Mouse (Mus musculus) hindbrain, embryonic 11.5 days (tissue): ENCODE measurements around the gene Gm17079. TPM values are rescaled to one million over a fixed set of nuclear protein-coding genes. Genes with fewer than 3 reads are reported as not detected.
"Not testable (repeated sequence)": the region's sequence is repeated elsewhere in the genome, so short reads cannot be mapped to it uniquely, and the experiment has no call there.

Source experiments
- ATAC-seq: fragments of 200-750 bp; cut with Nextera tagmentation; 2 replicates; pipeline ENCODE4 v1.8.0; 2017; ENCODE audit warnings: mild to moderate bottlenecking, moderate TSS enrichment, moderate library complexity; ENCODE audit not compliant: low FRiP score
- DNase-seq: peaks from one replicate; pipeline ENCODE4 v3.0.0-alpha.2; 2015; ENCODE audit warnings: low spot score
- H3K27ac ChIP-seq: fragments of 300-500 bp; sonication (generic); 2 replicates; pipeline ENCODE4 v1.5.1; 2014; ENCODE audit warnings: mild to moderate bottlenecking, low read depth, low read length
- H3K27me3 ChIP-seq: fragments of 300-500 bp; sonication (generic); 2 replicates; pipeline ENCODE4 v1.6.1; 2014; ENCODE audit warnings: mild to moderate bottlenecking, low read length, moderate library complexity, mixed read lengths; ENCODE audit not compliant: control insufficient read depth, insufficient read depth
- H3K36me3 ChIP-seq: fragments of 300-500 bp; sonication (generic); 2 replicates; pipeline ENCODE4 v1.6.1; 2014; ENCODE audit warnings: mild to moderate bottlenecking, low read length, moderate library complexity, mixed read lengths; ENCODE audit not compliant: control insufficient read depth, insufficient read depth
- H3K4me1 ChIP-seq: fragments of 300-500 bp; sonication (generic); replicated peaks from 2 replicates; pipeline ENCODE4 v1.6.1; 2014; ENCODE audit warnings: low read length, mixed read lengths; ENCODE audit not compliant: control insufficient read depth, insufficient read depth
- H3K4me2 ChIP-seq: fragments of 300-500 bp; sonication (generic); replicated peaks from 2 replicates; pipeline ENCODE4 v1.6.1; 2014; ENCODE audit warnings: mild to moderate bottlenecking, low read depth, low read length
- H3K4me3 ChIP-seq: fragments of 300-500 bp; sonication (generic); 2 replicates; pipeline ENCODE4 v1.5.1; 2014; ENCODE audit warnings: low read depth, low read length
- H3K9ac ChIP-seq: fragments of 300-500 bp; sonication (generic); 2 replicates; pipeline ENCODE4 v1.6.1; 2014; ENCODE audit warnings: low read depth, low read length
- H3K9me3 ChIP-seq: fragments of 300-500 bp; sonication (generic); 2 replicates; pipeline ENCODE4 v1.6.1; 2016; ENCODE audit warnings: low read length; ENCODE audit not compliant: control insufficient read depth
- WGBS: fragments of 180-500 bp; shearing (Covaris S2); extraction: QIAGEN DNeasy Blood & Tissue Kit; methylation state at CpG from one replicate; pipeline ENCODE4 v1.1.7; 2014; 5-methylcytosine and 5-hydroxymethylcytosine counted together
- polyA plus RNA-seq: library from polyadenylated mRNA; unstranded; fragments of >200 nt; fragmentation: Nextera tagmentation; extraction: Ambion mirVana; gene quantifications from 2 replicates; pipeline ENCODE4 v1.2.1, GENCODE M21; 2014

Gm17079 gene
- not detected in 2 replicates for polyA plus RNA-seq

DNA sequence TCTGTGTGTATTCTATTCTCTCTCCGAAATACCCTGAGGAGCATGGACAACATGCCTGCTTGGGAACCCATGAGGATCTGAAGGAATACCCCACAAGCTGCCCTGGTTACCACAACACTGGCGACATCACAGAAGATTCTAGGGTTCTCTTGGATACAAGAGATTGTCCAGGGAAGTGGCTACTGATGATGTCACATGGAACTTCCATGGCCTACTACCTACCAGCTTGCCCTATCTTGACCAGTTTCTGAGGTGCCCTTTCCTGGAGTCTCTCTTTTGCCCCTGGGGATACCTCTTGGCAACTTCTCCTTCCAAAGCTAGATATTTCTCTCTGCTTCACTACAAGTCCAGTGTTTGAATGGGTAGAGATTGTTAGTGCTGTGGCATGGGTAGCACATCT is at the start of gene Gm17079:
Gene Gm17079 (minus strand): TSS at position 101 of the 400 bp plus-strand sequence.
- H3K27me3 ChIP-seq, DNase-seq, H3K27ac ChIP-seq, H3K9ac ChIP-seq, H3K4me2 ChIP-seq, H3K9me3 ChIP-seq, H3K36me3 ChIP-seq, H3K4me3 ChIP-seq, H3K4me1 ChIP-seq, ATAC-seq: not testable (repeated sequence)
- WGBS = 93% methylated on average over 1 of the region's 2 CpGs

DNA sequence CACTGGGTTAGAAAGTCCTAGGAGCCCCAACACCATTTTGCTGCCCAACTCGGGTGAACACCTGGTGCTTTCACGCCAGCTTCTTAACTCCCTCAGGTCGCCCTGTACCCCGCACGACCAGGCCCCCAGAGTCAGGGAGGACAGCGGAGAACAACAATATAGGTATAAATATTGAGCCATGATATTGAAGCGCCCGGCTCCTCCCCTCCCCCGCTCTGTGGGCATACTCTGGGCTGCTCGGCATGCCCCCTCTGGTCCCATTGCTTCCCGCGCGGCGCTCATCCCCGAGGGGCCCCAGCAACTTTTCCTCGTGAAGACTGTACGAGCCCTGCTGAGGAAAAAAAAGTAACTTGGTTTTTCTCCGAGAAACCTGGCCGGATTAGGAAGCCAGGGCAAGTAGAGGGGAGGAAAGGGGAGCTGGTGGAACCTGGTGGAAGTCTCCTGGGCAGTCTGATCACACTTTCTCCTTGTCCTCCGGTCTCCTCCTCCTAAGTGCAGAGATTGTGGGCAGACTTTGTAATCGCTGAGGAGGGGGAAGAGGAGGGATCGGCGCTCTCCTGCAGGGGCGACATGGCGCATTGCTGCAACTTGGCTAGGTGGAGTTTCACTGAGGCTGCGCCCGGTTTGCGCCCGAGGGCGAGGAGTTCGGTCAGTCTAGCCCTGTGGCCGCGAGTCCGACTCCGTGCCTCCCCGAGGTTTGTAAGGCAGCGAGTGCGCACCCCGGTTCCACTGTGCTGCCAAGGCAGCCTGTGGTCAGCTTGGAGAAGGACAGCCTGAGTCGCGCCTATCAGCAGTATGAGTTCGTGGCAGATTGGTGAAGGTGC is 45.3 kb upstream of the Gm17079 start:
- WGBS = under 1% methylated on average over 42 of the region's 42 CpGs
- DNase-seq = peak; percentile 34
- H3K27ac ChIP-seq = no peak overlapping the region

DNA sequence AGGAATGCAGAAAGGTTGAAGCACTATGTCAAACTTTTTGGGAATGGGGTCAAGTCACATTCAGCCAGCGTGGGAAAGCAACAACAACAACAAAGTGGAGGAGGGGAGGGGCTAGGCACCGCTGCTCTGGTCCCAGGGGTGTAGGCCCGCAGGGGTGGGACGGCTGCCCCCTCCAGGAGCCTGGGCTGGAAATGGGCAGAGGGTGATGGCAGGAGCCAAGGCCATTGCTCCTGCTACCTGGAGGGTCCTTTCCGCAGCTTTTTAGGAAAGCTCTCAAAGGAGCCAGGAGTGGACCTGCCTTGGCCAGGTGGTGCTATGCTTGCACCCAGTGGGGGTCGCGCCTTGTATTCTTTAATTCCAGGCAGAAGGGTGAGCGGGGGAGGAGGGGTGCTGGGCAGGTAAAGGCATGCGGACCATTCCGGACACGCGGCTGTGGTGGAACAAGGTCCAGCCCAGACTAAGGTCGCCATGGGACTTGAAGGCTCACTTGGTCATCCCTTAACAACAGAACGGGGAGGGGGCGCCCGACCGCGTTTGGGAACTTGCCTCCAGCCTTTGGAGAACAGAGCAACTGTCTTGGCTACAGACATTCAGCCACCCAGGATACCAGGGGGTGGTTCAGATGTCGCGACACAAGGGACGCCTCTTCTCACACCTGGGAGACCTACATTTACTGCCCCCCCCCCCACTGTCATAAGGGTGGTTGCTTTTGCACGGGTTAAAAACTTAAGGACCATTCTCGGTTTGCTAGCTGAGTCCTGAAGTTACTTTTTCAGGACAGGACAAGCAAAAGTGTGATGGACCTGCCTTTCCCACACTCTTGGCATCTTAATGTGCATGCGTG is 44.1 kb upstream of the Gm17079 start:
- no peak overlapping the region for H3K4me3 ChIP-seq
- H3K9ac ChIP-seq = no peak overlapping the region
- 2% methylated on average over 24 of the region's 24 CpGs for WGBS
- no peak for ATAC-seq
- H3K36me3 ChIP-seq = no peaks in the 10 kb centered on the region
- H3K27me3 ChIP-seq = peaks cover 35% of the 10 kb centered on the region
- H3K4me2 ChIP-seq = peak overlapping the region; percentile 6
- H3K27ac ChIP-seq = no peak overlapping the region
- 0 out of 2 replicates have a peak, but pooled peaks cover 7% of the 10 kb centered on the region for H3K4me1 ChIP-seq
- DNase-seq = peak; percentile 29
- no peaks in the 10 kb centered on the region for H3K9me3 ChIP-seq

More for the DNA sequence above, 45.3 kb upstream of the Gm17079 start:
- Histone ChIP-seq H3K4me3 (peak overlapping the region; percentile 33), H3K9me3 (no peaks in the 10 kb centered on the region), H3K4me2 (peak overlapping the region; percentile 65), H3K27me3 (peaks cover 35% of the 10 kb centered on the region), H3K36me3 (no peaks in the 10 kb centered on the region), H3K9ac (no peak overlapping the region), H3K4me1 (0 out of 2 replicates have a peak, but pooled peaks cover 7% of the 10 kb centered on the region)
- ATAC-seq = peak; percentile 59; the same call in 1 of the 2 replicates

DNA sequence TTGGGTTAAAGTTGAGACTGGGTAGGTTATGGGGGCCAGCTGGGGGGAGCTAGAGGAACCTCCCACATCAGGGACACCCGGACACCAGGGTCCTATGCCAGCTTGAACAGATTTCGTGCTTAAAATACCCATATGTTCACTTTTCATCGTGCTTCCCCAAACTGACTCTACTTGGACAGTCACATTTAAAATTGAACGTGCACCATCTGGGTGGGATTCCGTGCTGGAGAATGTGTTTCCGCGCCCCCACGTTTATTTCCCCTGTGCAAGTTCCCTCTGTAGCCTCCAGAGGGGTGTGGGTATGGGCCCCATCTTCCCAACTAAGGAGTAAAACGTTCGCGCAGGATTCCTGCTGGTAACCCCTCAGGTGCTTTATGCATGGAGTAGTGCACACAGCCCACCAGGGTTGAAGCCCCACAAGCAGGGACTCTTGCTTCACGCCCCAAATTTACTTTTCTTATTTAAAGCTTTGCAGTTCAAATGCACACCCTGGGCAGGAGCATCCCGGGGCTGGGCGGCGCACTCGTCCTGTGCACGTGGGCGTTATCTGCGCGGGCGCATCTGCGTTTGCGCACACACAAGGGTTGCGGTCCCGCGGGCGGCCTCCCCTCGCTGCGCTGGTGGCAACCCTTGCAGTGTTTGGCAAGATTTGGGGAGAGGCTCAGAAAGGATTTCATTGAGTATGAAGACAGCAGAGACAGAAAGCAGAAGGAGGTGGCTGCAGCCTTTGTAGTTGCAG is 43.3 kb upstream of the Gm17079 start:
- Histone ChIP-seq H3K27ac (no peak overlapping the region), H3K27me3 (peaks cover 35% of the 10 kb centered on the region), H3K9me3 (no peaks in the 10 kb centered on the region), H3K9ac (no peak overlapping the region), H3K4me2 (peak overlapping the region; percentile 6), H3K36me3 (no peaks in the 10 kb centered on the region), H3K4me3 (no peak overlapping the region), H3K4me1 (0 out of 2 replicates have a peak, but pooled peaks cover 7% of the 10 kb centered on the region)
- ATAC-seq = no peak
- WGBS = 3% methylated on average over 29 of the region's 29 CpGs
- peak; percentile 23 for DNase-seq

DNA sequence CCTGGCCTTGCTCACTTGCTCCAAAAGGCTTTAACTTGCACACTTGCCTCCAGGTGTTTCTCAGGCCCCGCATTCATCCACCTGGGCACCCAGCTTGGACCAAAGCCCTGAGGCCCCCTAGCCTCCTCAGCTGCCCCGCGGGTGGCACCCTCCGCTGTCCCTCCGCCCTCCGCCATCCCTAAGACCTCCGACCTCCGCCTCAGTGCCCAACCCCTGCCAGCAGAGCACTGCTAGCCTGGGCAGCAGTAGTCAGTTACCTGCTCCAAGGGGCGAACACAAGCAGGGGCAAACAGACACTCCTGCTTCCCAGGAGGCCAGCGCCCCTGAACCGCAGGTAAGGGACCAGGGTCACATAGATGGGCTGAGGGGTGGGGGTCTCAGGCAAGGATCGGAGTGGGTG is 42.7 kb upstream of the Gm17079 start:
- H3K4me1 ChIP-seq = 0 out of 2 replicates have a peak, but pooled peaks cover 7% of the 10 kb centered on the region
- no peak overlapping the region for H3K27ac ChIP-seq
- H3K9me3 ChIP-seq = no peaks in the 10 kb centered on the region
- peaks cover 35% of the 10 kb centered on the region for H3K27me3 ChIP-seq
- H3K36me3 ChIP-seq = no peaks in the 10 kb centered on the region
- ATAC-seq = no peak
- WGBS = 11% methylated on average over 12 of the region's 12 CpGs
- H3K9ac ChIP-seq = no peak overlapping the region
- H3K4me2 ChIP-seq = no peak overlapping the region
- H3K4me3 ChIP-seq = no peak overlapping the region
- no peak for DNase-seq

DNA sequence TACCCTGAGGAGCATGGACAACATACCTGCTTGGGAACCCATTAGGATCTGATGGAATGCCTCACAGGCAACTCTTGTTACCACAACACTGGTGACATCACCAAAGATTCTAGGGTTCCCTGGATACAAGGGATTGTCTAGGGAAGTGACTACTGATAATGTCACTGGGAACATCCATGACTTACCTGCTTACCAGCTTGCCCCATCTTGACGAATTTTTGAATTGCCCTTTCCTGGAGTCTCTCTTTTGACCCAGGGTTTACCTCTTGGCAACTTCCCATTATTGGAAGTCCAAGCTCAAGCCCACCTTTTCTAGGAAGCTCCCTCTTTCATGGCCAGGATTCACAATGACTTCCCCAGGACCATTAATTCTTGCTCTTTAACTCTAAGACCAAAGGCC is 21.8 kb upstream of the Gm17079 start, which contains the start of gene Gm5800:
Gene Gm5800 (minus strand): TSS at position 101 of the 400 bp plus-strand sequence.
- no peaks in the 10 kb centered on the region for H3K27me3 ChIP-seq

DNA sequence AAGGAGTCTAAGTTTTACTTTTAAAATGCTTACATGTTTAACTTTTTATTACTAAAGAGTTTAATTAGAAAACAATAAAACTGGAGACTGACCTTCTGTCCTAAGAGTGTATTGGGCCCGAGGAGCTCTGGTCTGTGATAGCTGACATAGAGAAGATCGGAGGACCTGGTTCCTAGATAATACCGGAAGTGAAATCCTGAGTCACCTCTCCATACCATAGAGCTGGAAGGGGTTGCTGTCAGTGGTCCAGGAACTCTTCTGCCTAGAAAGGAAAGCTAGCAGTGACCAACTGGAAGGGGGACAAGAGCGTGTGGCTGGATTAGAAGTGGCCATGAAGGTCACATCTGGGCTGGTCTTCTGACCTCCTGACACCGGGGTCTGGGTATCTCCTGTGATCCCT is 18.0 kb downstream of the Gm17079 start:
- 88% methylated on average over 5 of the region's 5 CpGs for WGBS
- Histone ChIP-seq H3K36me3 (no peaks in the 10 kb centered on the region), H3K4me3 (no peak overlapping the region), H3K4me2 (no peak overlapping the region), H3K9me3 (no peaks in the 10 kb centered on the region), H3K27ac (no peak overlapping the region), H3K27me3 (no peaks in the 10 kb centered on the region), H3K4me1 (no peaks in the 10 kb centered on the region), H3K9ac (no peak overlapping the region)
- no peak for DNase-seq
- no peak for ATAC-seq

More for the DNA sequence above, 21.8 kb upstream of the Gm17079 start, which contains the start of gene Gm5800:
- WGBS = 67% methylated on average over 1 of the region's 1 CpGs
- Histone ChIP-seq H3K36me3 (no peaks in the 10 kb centered on the region), H3K4me3 (no peak within 1 kb of the TSS), H3K9ac (no peak within 1 kb of the TSS), H3K4me1 (no peaks in the 10 kb centered on the region), H3K27ac (no peak within 1 kb of the TSS), H3K4me2 (no peak within 1 kb of the TSS), H3K9me3 (no peaks in the 10 kb centered on the region)
- ATAC-seq (no peak), DNase-seq (no peak)
